Mouse (Mus musculus): ENCODE data around the gene Pappa. TPM values are rescaled to one million over a fixed set of nuclear protein-coding genes. Genes with fewer than 3 reads are reported as not detected.

Pappa gene
- polyA plus RNA-seq, 1 experiment from 2014 or later: 1.0 TPM

GRCm38 (mm10) chr4:65285165-65285564 is 161.2 kb downstream of the Pappa start:
- H3K9ac ChIP-seq (ENCODE audit: low read length): no peak overlapping the region
- WGBS: 50% methylated on average over 1 of the region's 1 CpGs
- no peak for ATAC-seq (replicated peaks; ENCODE audit: low FRiP score, low TSS enrichment, low read depth)
- H3K4me2 ChIP-seq (ENCODE audit: low read length): no peak overlapping the region
- no peaks in the 10 kb centered on the region for H3K4me1 ChIP-seq (replicated peaks; ENCODE audit: control insufficient read depth, insufficient read depth, low read length)
- no peaks in the 10 kb centered on the region for H3K27me3 ChIP-seq (replicated peaks; ENCODE audit: control insufficient read depth, insufficient read depth, low read length)
- H3K4me3 ChIP-seq (ENCODE audit: low read depth, low read length): no peak overlapping the region
- no peak overlapping the region for H3K27ac ChIP-seq (ENCODE audit: low read depth)
- no peaks in the 10 kb centered on the region for H3K9me3 ChIP-seq (ENCODE audit: control insufficient read depth, low read length)
- H3K36me3 ChIP-seq (ENCODE audit: control insufficient read depth, insufficient read depth, low read length): no peaks in the 10 kb centered on the region
- DNase-seq (ENCODE audit: low spot score): no peak

DNA sequence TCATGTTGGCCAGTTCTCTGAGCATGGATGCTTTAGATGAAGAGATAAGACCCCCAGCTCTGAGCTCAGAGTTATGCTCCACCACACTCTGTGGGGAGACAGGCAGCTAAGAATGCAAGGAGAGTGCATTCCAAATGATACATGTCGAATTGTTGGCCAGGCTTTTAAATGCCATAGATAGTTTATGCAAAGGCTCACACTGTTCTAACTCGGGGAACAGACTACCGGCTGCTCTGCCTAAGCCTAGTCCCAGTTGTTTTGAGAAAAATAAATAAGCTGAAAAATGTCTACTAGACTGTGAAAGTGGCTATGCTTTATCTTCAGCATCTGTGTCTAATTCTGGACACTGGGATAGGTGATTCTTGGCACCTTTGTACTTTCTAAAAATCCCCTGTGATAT is 165.3 kb downstream of the Pappa start:
- H3K36me3 ChIP-seq (ENCODE audit: control insufficient read depth, insufficient read depth, low read length): no peaks in the 10 kb centered on the region
- no peaks in the 10 kb centered on the region for H3K27me3 ChIP-seq (replicated peaks; ENCODE audit: control insufficient read depth, insufficient read depth, low read length)
- ATAC-seq (replicated peaks; ENCODE audit: low FRiP score, low TSS enrichment, low read depth) (no peak), DNase-seq (ENCODE audit: low spot score) (no peak)
- no peak overlapping the region for H3K27ac ChIP-seq (ENCODE audit: low read depth)
- no peak overlapping the region for H3K4me3 ChIP-seq (ENCODE audit: low read depth, low read length)
- 19% methylated on average over 3 of the region's 3 CpGs for WGBS
- H3K4me1 ChIP-seq (replicated peaks; ENCODE audit: control insufficient read depth, insufficient read depth, low read length): no peaks in the 10 kb centered on the region
- no peak overlapping the region for H3K4me2 ChIP-seq (ENCODE audit: low read length)
- no peak overlapping the region for H3K9ac ChIP-seq (ENCODE audit: low read length)
- no peaks in the 10 kb centered on the region for H3K9me3 ChIP-seq (ENCODE audit: control insufficient read depth, low read length)

GRCm38 (mm10) chr4:65295741-65296140 is 171.8 kb downstream of the Pappa start:
- no peak overlapping the region for H3K4me3 ChIP-seq (ENCODE audit: low read depth, low read length)
- ATAC-seq (replicated peaks; ENCODE audit: low FRiP score, low TSS enrichment, low read depth) (no peak), DNase-seq (ENCODE audit: low spot score) (no peak)
- H3K9ac ChIP-seq (ENCODE audit: low read length): no peak overlapping the region
- no peaks in the 10 kb centered on the region for H3K9me3 ChIP-seq (ENCODE audit: control insufficient read depth, low read length)
- H3K36me3 ChIP-seq (ENCODE audit: control insufficient read depth, insufficient read depth, low read length): no peaks in the 10 kb centered on the region
- no peak overlapping the region for H3K27ac ChIP-seq (ENCODE audit: low read depth)
- no peaks in the 10 kb centered on the region for H3K27me3 ChIP-seq (replicated peaks; ENCODE audit: control insufficient read depth, insufficient read depth, low read length)
- H3K4me1 ChIP-seq (replicated peaks; ENCODE audit: control insufficient read depth, insufficient read depth, low read length): no peaks in the 10 kb centered on the region
- WGBS: 83% methylated on average over 1 of the region's 1 CpGs
- no peak overlapping the region for H3K4me2 ChIP-seq (ENCODE audit: low read length)

- Histone ChIP-seq H3K4me1 (replicated peaks; ENCODE audit: control insufficient read depth, insufficient read depth, low read length) (no peaks in the 10 kb centered on the region), H3K36me3 (ENCODE audit: control insufficient read depth, insufficient read depth, low read length) (no peaks in the 10 kb centered on the region), H3K27ac (ENCODE audit: low read depth) (no peak overlapping the region), H3K4me2 (ENCODE audit: low read length) (no peak overlapping the region), H3K9me3 (ENCODE audit: control insufficient read depth, low read length) (no peaks in the 10 kb centered on the region), H3K9ac (ENCODE audit: low read length) (no peak overlapping the region), H3K4me3 (ENCODE audit: low read depth, low read length) (no peak overlapping the region), H3K27me3 (replicated peaks; ENCODE audit: control insufficient read depth, insufficient read depth, low read length) (no peaks in the 10 kb centered on the region)
- ATAC-seq (replicated peaks; ENCODE audit: low FRiP score, low TSS enrichment, low read depth): no peak
- WGBS: 70% methylated on average over 7 of the region's 7 CpGs
- no peak for DNase-seq (ENCODE audit: low spot score)
Observed at GRCm38 (mm10) chr4:65296356-65296967, 172.5 kb downstream of the Pappa start.

GRCm38 (mm10) chr4:65296968-65297499 is 173.1 kb downstream of the Pappa start:
- no peaks in the 10 kb centered on the region for H3K27me3 ChIP-seq (replicated peaks; ENCODE audit: control insufficient read depth, insufficient read depth, low read length)
- no peak for DNase-seq (ENCODE audit: low spot score)
- H3K36me3 ChIP-seq (ENCODE audit: control insufficient read depth, insufficient read depth, low read length): no peaks in the 10 kb centered on the region
- H3K9me3 ChIP-seq (ENCODE audit: control insufficient read depth, low read length): no peaks in the 10 kb centered on the region
- H3K27ac ChIP-seq (ENCODE audit: low read depth): no peak overlapping the region
- no peak overlapping the region for H3K4me3 ChIP-seq (ENCODE audit: low read depth, low read length)
- no peak overlapping the region for H3K9ac ChIP-seq (ENCODE audit: low read length)
- H3K4me2 ChIP-seq (ENCODE audit: low read length): no peak overlapping the region
- 39% methylated on average over 13 of the region's 13 CpGs for WGBS
- no peak for ATAC-seq (replicated peaks; ENCODE audit: low FRiP score, low TSS enrichment, low read depth)
- no peaks in the 10 kb centered on the region for H3K4me1 ChIP-seq (replicated peaks; ENCODE audit: control insufficient read depth, insufficient read depth, low read length)

- Histone ChIP-seq H3K27me3 (replicated peaks; ENCODE audit: control insufficient read depth, insufficient read depth, low read length) (no peaks in the 10 kb centered on the region), H3K4me1 (replicated peaks; ENCODE audit: control insufficient read depth, insufficient read depth, low read length) (no peaks in the 10 kb centered on the region), H3K27ac (ENCODE audit: low read depth) (no peak overlapping the region), H3K36me3 (ENCODE audit: control insufficient read depth, insufficient read depth, low read length) (no peaks in the 10 kb centered on the region), H3K4me3 (ENCODE audit: low read depth, low read length) (no peak overlapping the region), H3K4me2 (ENCODE audit: low read length) (no peak overlapping the region), H3K9me3 (ENCODE audit: control insufficient read depth, low read length) (no peaks in the 10 kb centered on the region), H3K9ac (ENCODE audit: low read length) (no peak overlapping the region)
- no peak for ATAC-seq (replicated peaks; ENCODE audit: low FRiP score, low TSS enrichment, low read depth)
- DNase-seq (ENCODE audit: low spot score): no peak
- WGBS: 70% methylated on average over 9 of the region's 9 CpGs
Observed at GRCm38 (mm10) chr4:65298212-65299181, 174.5 kb downstream of the Pappa start.

DNA sequence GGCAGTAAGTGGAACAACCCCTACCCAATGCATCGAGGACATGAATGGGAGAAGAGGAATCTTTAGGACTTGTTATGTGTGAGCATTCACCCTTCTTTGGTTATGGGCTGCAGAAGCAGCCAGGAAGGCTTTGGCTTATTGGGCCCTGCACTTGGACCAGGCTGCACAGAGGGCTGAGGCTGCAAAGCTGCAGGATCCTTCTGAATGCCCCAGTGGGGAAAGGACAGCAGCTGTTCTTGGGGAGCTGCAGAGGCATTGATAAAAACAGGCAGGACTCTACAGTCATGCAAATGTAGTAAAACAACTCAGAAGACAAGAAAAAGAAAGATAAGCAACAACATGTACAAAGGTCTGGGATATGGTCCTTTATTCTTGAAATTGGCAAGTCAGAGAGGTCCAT is 175.4 kb downstream of the Pappa start:
- no peak overlapping the region for H3K4me2 ChIP-seq (ENCODE audit: low read length)
- no peaks in the 10 kb centered on the region for H3K27me3 ChIP-seq (replicated peaks; ENCODE audit: control insufficient read depth, insufficient read depth, low read length)
- H3K9me3 ChIP-seq (ENCODE audit: control insufficient read depth, low read length): no peaks in the 10 kb centered on the region
- ATAC-seq (replicated peaks; ENCODE audit: low FRiP score, low TSS enrichment, low read depth): no peak
- DNase-seq (ENCODE audit: low spot score): no peak
- 77% methylated on average over 1 of the region's 1 CpGs for WGBS
- H3K27ac ChIP-seq (ENCODE audit: low read depth): no peak overlapping the region
- no peak overlapping the region for H3K9ac ChIP-seq (ENCODE audit: low read length)
- no peaks in the 10 kb centered on the region for H3K4me1 ChIP-seq (replicated peaks; ENCODE audit: control insufficient read depth, insufficient read depth, low read length)
- no peaks in the 10 kb centered on the region for H3K36me3 ChIP-seq (ENCODE audit: control insufficient read depth, insufficient read depth, low read length)
- H3K4me3 ChIP-seq (ENCODE audit: low read depth, low read length): no peak overlapping the region

GRCm38 (mm10) chr4:65300431-65300830 is 176.5 kb downstream of the Pappa start:
- DNase-seq (ENCODE audit: low spot score) (no peak), ATAC-seq (replicated peaks; ENCODE audit: low FRiP score, low TSS enrichment, low read depth) (no peak)
- no peak overlapping the region for H3K4me3 ChIP-seq (ENCODE audit: low read depth, low read length)
- no peaks in the 10 kb centered on the region for H3K27me3 ChIP-seq (replicated peaks; ENCODE audit: control insufficient read depth, insufficient read depth, low read length)
- H3K27ac ChIP-seq (ENCODE audit: low read depth): no peak overlapping the region
- H3K4me2 ChIP-seq (ENCODE audit: low read length): no peak overlapping the region
- WGBS: 81% methylated on average over 3 of the region's 3 CpGs
- no peaks in the 10 kb centered on the region for H3K36me3 ChIP-seq (ENCODE audit: control insufficient read depth, insufficient read depth, low read length)
- H3K9ac ChIP-seq (ENCODE audit: low read length): no peak overlapping the region
- H3K9me3 ChIP-seq (ENCODE audit: control insufficient read depth, low read length): no peaks in the 10 kb centered on the region
- no peaks in the 10 kb centered on the region for H3K4me1 ChIP-seq (replicated peaks; ENCODE audit: control insufficient read depth, insufficient read depth, low read length)

Data from intestine, embryonic 14.5 days (tissue).